Mouse (Mus musculus) thymus, adult 2 months (tissue): ENCODE measurements around the gene Kcnc1.

Experiments
- CTCF ChIP-seq: fragments of 200-500 bp; IDR thresholded peaks from 2 replicates; pipeline ENCODE4 v1.5.1; 2012; ENCODE audit warnings: mild to moderate bottlenecking, control low read depth, low read length, moderate library complexity, borderline replicate concordance; ENCODE audit not compliant: control insufficient read depth, poor library complexity, insufficient read depth; ENCODE audit errors: extremely low read depth
- POLR2A ChIP-seq: fragments of 200-500 bp; IDR thresholded peaks from 2 replicates; pipeline ENCODE4 v1.6.1; 2012; ENCODE audit warnings: mild to moderate bottlenecking, low read length, control low read depth, moderate library complexity; ENCODE audit not compliant: control insufficient read depth, poor library complexity, insufficient read depth; ENCODE audit errors: extremely low read depth

- TF ChIP-seq POLR2A = no peak
- no peak for TF ChIP-seq CTCF
Observed at GRCm38 (mm10) chr7:46448922-46449645, 52.8 kb downstream of the Kcnc1 start.
